In the genomic region with DNA sequence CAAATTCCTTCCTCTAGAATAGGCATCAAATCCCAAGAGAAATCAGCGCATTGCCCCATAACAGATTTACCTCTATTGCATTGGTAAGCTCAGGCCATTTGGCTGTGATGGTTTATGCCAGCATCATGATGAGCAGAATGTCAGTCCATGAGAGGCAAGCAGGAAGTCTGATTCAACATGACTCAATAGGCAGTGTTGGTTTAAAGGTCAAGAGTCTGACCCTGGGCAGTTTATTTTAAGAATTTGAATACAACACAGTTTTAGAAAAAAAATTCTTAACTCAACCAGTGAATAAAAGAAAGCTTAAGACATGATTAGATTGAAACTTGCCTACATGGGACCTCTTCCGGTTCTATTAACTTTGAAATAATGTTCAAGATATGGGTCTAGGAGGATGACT, we compare ENCODE assay signal across 23 mouse cellular contexts.
"Had no signal": no experiment of that assay in that cellular context is flagged by ENCODE, and none has a peak within 500 bp of the region (broad histone marks: within the 10 kb centered on the region; RNA-seq: fewer than 3 reads in every experiment).

No protein-coding gene starts in this region.

- H3K27ac ChIP-seq: lung, embryonic 15.5 days; macrophage; midbrain, embryonic 13.5 days; midbrain, embryonic 15.5 days; neural tube, embryonic 13.5 days; neural tube, embryonic 15.5 days; stomach, embryonic 15.5 days; stomach, postnatal 0 days had no signal

- H3K27me3 ChIP-seq: lung, embryonic 15.5 days; megakaryocyte, embryonic 14.5 days; midbrain, embryonic 13.5 days; midbrain, embryonic 15.5 days; neural tube, embryonic 13.5 days; neural tube, embryonic 15.5 days; stomach, embryonic 15.5 days had no signal

- H3K9me3 ChIP-seq: lung, embryonic 15.5 days; megakaryocyte, embryonic 14.5 days; midbrain, embryonic 13.5 days; midbrain, embryonic 15.5 days; neural tube, embryonic 13.5 days; neural tube, embryonic 15.5 days; stomach, embryonic 15.5 days had no signal

- DNase-seq: liver, postnatal 0 days; lung, adult 2 months; lung, postnatal 14 days; lung, postnatal 36 days; retina, postnatal 1 day; right cerebral cortex, adult 18-20 months; right cerebral cortex, postnatal 25 days; right cerebral cortex, postnatal 4 days; spleen, adult 18-20 months; thymus, adult 2 months; thymus, postnatal 25 days; thymus, postnatal 4 days had no signal

- H3K4me3 ChIP-seq: lung, embryonic 15.5 days; megakaryocyte, embryonic 14.5 days; midbrain, embryonic 13.5 days; midbrain, embryonic 15.5 days; neural tube, embryonic 13.5 days; neural tube, embryonic 15.5 days; stomach, embryonic 15.5 days had no signal

- H3K4me1 ChIP-seq: lung, embryonic 15.5 days; megakaryocyte, embryonic 14.5 days; midbrain, embryonic 13.5 days; midbrain, embryonic 15.5 days; neural tube, embryonic 13.5 days; neural tube, embryonic 15.5 days; stomach, embryonic 15.5 days had no signal

- ATAC-seq: liver, postnatal 0 days; lung, postnatal 0 days; midbrain, embryonic 13.5 days; midbrain, embryonic 15.5 days had no signal

- H3K4me2 ChIP-seq: lung, embryonic 15.5 days; midbrain, embryonic 11.5 days; midbrain, embryonic 13.5 days; midbrain, embryonic 15.5 days; neural tube, embryonic 13.5 days; neural tube, embryonic 15.5 days; stomach, embryonic 15.5 days had no signal

- H3K36me3 ChIP-seq: lung, embryonic 15.5 days; midbrain, embryonic 13.5 days; midbrain, embryonic 15.5 days; neural tube, embryonic 13.5 days; neural tube, embryonic 15.5 days; stomach, embryonic 15.5 days had no signal

- H3K9ac ChIP-seq: liver, postnatal 0 days; lung, embryonic 15.5 days; midbrain, embryonic 13.5 days; midbrain, embryonic 15.5 days; neural tube, embryonic 13.5 days; neural tube, embryonic 15.5 days; stomach, embryonic 15.5 days had no signal
